Mouse (Mus musculus): ENCODE measurements around the gene Trpm6.

GRCm38 (mm10) chr19:18772888-18773488 is 23.2 kb downstream of the Trpm6 start:
- no peak for TF ChIP-seq CTCF (IDR thresholded peaks at IDR 0.05; ENCODE audit: low read depth)
- no peak for TF ChIP-seq EP300 (optimal IDR thresholded peaks at IDR 0.05)

All from stomach, postnatal 0 days (tissue).